Mouse (Mus musculus) heart, postnatal 14 days (tissue): Measurements from ENCODE around the gene Prrt2. TPM values are rescaled to one million over a fixed set of nuclear protein-coding genes. Genes with fewer than 3 reads are reported as not detected.
A peak's percentile ranks its signal among the peaks of the same experiment; 100 is the strongest.

Experiments
- DNase-seq, 2 experiments: peaks; one replicate each; pipeline ENCODE4 v3.0.0; 2021 to 2022
- intact Hi-C: fragments of 180-260 bp; cut with DNase I; formaldehyde crosslinking; loops from one replicate; pipeline ENCODE4 v1.15.1; 2025
- total RNA-seq, 2 experiments: library from RNA; stranded (reverse); gene quantifications; 2 replicates each; pipeline ENCODE4 v1.2.3; 2021

Gene Prrt2
- total RNA-seq, 2 experiments from 2014 or later = 1.1 to 1.2 TPM

- intact Hi-C loops = no loop called here
- no peak for DNase-seq
Observed at GRCm38 (mm10) chr7:127021563-127022527, 834 bp upstream of the Prrt2 start.

GRCm38 (mm10) chr7:127020491-127020890, 520 bp downstream of the Prrt2 start:
- no peak for DNase-seq
- intact Hi-C loops = no loop called here

GRCm38 (mm10) chr7:127020031-127020430, 980 bp downstream of the Prrt2 start:
- no peak for DNase-seq
- intact Hi-C loops = no loop called here

- intact Hi-C loops = loop anchor here (10.0 kb wide), 1 partner anchor 85 kb away; no protein-coding TSS in a partner anchor
- no peak for DNase-seq
Observed at GRCm38 (mm10) chr7:127019306-127019960, 1.6 kb downstream of the Prrt2 start.

GRCm38 (mm10) chr7:127018416-127019305, 2.4 kb downstream of the Prrt2 start:
- no peak for DNase-seq
- intact Hi-C loops = loop anchor here (10.0 kb wide), 1 partner anchor 86 kb away; no protein-coding TSS in a partner anchor

- intact Hi-C loops = loop anchor here (10.0 kb wide), 1 partner anchor 87 kb away; no protein-coding TSS in a partner anchor
- no peak for DNase-seq
Observed at GRCm38 (mm10) chr7:127017950-127018345, 3.1 kb downstream of the Prrt2 start.

- intact Hi-C loops = loop anchor here (10.0 kb wide), 1 partner anchor 88 kb away; no protein-coding TSS in a partner anchor
- peak; percentile 95 to 96 for DNase-seq
Observed at GRCm38 (mm10) chr7:127016971-127017949, 3.8 kb downstream of the Prrt2 start, which contains the start of gene Pagr1a. Pagr1a (minus strand) TSS chr7:127017352.

GRCm38 (mm10) chr7:127016486-127016938, 4.5 kb downstream of the Prrt2 start:
- DNase-seq = no peak
- intact Hi-C loops = loop anchor here (10.0 kb wide), 1 partner anchor 88 kb away; no protein-coding TSS in a partner anchor

GRCm38 (mm10) chr7:127016481-127016485, 4.7 kb downstream of the Prrt2 start, which contains the start of gene Pagr1b:
Pagr1b (minus strand) TSS chr7:127016484.
- no peak for DNase-seq
- intact Hi-C loops = loop anchor here (10.0 kb wide), 1 partner anchor 89 kb away; no protein-coding TSS in a partner anchor

- DNase-seq = no peak
- intact Hi-C loops = loop anchor here (10.0 kb wide), 1 partner anchor 89 kb away; no protein-coding TSS in a partner anchor
Observed at GRCm38 (mm10) chr7:127016081-127016480, 4.9 kb downstream of the Prrt2 start.

GRCm38 (mm10) chr7:127014993-127015392, 6.0 kb downstream of the Prrt2 start:
- no peak for DNase-seq
- intact Hi-C loops = loop anchor here (2.0 to 10.0 kb wide), 2 partner anchors 38 to 90 kb away; partner anchors contain the start of gene Cdiptos

- DNase-seq = peak; percentile 68 to 74
- intact Hi-C loops = loop anchor here (2.0 to 10.0 kb wide), 2 partner anchors 38 to 90 kb away; partner anchors contain the start of gene Cdiptos
Observed at GRCm38 (mm10) chr7:127014320-127014719, 6.7 kb downstream of the Prrt2 start, which contains the start of gene Mvp. Mvp (minus strand) TSS chr7:127014621.

GRCm38 (mm10) chr7:127013385-127013784, 7.6 kb downstream of the Prrt2 start:
- no peak for DNase-seq
- intact Hi-C loops = loop anchor here (10.0 kb wide), 1 partner anchor 91 kb away; no protein-coding TSS in a partner anchor

GRCm38 (mm10) chr7:127012845-127013244, 8.2 kb downstream of the Prrt2 start:
- DNase-seq = no peak
- intact Hi-C loops = loop anchor here (10.0 kb wide), 1 partner anchor 92 kb away; no protein-coding TSS in a partner anchor

- DNase-seq = no peak
- intact Hi-C loops = loop anchor here (10.0 kb wide), 1 partner anchor 92 kb away; no protein-coding TSS in a partner anchor
Observed at GRCm38 (mm10) chr7:127012374-127012773, 8.6 kb downstream of the Prrt2 start.

GRCm38 (mm10) chr7:127011717-127012116, 9.3 kb downstream of the Prrt2 start:
- intact Hi-C loops = loop anchor here (10.0 kb wide), 1 partner anchor 93 kb away; no protein-coding TSS in a partner anchor
- DNase-seq = no peak

GRCm38 (mm10) chr7:127011051-127011450, 10.0 kb downstream of the Prrt2 start:
- DNase-seq = no peak
- intact Hi-C loops = loop anchor here (10.0 kb wide), 1 partner anchor 94 kb away; no protein-coding TSS in a partner anchor

- intact Hi-C loops = loop anchor here (10.0 kb wide), 1 partner anchor 95 kb away; no protein-coding TSS in a partner anchor
- DNase-seq = no peak
Observed at GRCm38 (mm10) chr7:127009307-127010085, 11.5 kb downstream of the Prrt2 start.
